Comparison of ENCODE assay signal across 9 mouse cellular contexts in the genomic region with DNA sequence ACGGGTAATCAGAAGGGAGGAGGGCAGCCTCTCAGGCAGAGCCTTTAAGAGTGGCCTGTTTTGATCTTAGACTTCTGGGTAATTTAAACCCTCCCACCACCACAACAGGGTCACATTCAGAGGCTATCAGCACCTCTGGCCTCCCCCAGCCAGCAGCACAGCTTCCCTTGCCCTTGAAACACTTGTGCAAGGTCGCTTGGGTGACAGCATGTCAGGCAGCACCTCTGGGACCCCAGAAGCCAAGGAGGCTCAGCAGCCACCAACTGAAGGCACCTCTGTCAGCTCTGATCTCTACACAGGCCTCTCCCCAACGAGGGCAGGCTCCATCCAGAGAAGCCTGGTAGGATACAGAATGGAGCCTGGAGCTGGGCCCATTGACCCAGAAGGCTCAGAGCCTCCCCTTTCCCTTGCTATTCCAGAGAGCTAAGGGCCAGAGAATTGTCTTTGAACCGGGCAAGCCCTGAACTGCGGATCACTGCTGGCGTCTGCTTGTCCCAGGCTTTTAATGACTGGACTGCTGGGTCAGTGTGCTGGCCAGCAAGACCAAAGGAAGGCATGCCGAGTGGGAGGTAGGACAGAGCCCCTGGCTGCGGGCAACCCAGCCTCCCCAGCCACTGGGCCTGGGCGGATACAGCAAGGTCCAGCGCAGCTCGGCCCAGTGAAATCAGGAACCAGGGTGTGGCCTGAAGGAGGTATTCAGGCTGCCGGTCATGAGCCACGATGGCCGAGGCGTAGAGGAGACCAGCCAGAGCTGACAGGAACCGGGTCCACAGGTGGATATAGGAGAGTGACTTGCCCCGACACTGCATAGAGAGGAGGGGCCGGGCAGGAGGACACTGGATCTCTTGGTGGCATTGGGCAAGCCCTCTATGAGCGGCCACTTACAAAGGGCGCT. TPM values are rescaled to one million over a fixed set of nuclear protein-coding genes. Genes with fewer than 3 reads are reported as not detected.
A peak's percentile ranks its signal among the peaks of the same experiment; 100 is the strongest.
DNase-seq lines count a peak whose midpoint lies in the region; ATAC-seq and TF ChIP-seq lines count a peak whose summit lies in the region.
"Had no signal": no experiment of that assay in that cellular context is flagged by ENCODE, and none has a peak within 500 bp of the region (broad histone marks: within the 10 kb centered on the region; RNA-seq: fewer than 3 reads in every experiment).

No protein-coding gene starts in this region.

- no peak for TF ChIP-seq CTCF in liver, postnatal 0 days (IDR thresholded peaks at IDR 0.05; ENCODE audit: low read depth)
- no peak for TF ChIP-seq CTCF in heart, postnatal 0 days (IDR thresholded peaks at IDR 0.05; ENCODE audit: low read depth)

- H3K4me1 ChIP-seq in heart, embryonic 11.5 days (ENCODE audit: control insufficient read depth, insufficient read depth, low read length) = peaks cover 17% of the 10 kb centered on the region
- peaks cover 3% of the 10 kb centered on the region for H3K4me1 ChIP-seq in liver, embryonic 16.5 days (ENCODE audit: control insufficient read depth, low read depth, low read length)
- H3K4me1 ChIP-seq in liver, postnatal 0 days (ENCODE audit: insufficient read depth) = no peaks in the 10 kb centered on the region
- peaks cover 7% of the 10 kb centered on the region for H3K4me1 ChIP-seq in heart, postnatal 0 days (ENCODE audit: control insufficient read depth, insufficient read depth)
- H3K4me1 ChIP-seq in neural tube, embryonic 15.5 days = 0 out of 2 replicates have a peak, but pooled peaks cover 3% of the 10 kb centered on the region

- peak; percentile 56 for ATAC-seq in heart, embryonic 11.5 days (replicated peaks; ENCODE audit: insufficient number of reproducible peaks, low FRiP score, low TSS enrichment)
- ATAC-seq in liver, embryonic 16.5 days (ENCODE audit: low read depth) = 0 out of 2 replicates have a peak, but pooled peaks have one; percentile 13
- no peak for ATAC-seq in liver, postnatal 0 days
- peak; percentile 73 for ATAC-seq in heart, postnatal 0 days (ENCODE audit: insufficient read depth, low read depth)
- ATAC-seq in neural tube, embryonic 15.5 days (ENCODE audit: low FRiP score) = no peak

- H3K36me3 ChIP-seq in heart, embryonic 11.5 days (ENCODE audit: control insufficient read depth, insufficient read depth, low read length) = peaks cover 4% of the 10 kb centered on the region; the same call in 1 of the 2 replicates
- no peaks in the 10 kb centered on the region for H3K36me3 ChIP-seq in liver, embryonic 16.5 days (ENCODE audit: control insufficient read depth, insufficient read depth)
- H3K36me3 ChIP-seq in liver, postnatal 0 days (replicated peaks; ENCODE audit: insufficient read depth, low read length) = no peaks in the 10 kb centered on the region
- peaks cover 15% of the 10 kb centered on the region; the same call in 1 of the 2 replicates for H3K36me3 ChIP-seq in heart, postnatal 0 days (replicated peaks; ENCODE audit: control insufficient read depth, insufficient read depth, low read length)
- H3K36me3 ChIP-seq in neural tube, embryonic 15.5 days = peaks cover 32% of the 10 kb centered on the region

- peak overlapping the region; percentile 95 for H3K27ac ChIP-seq in heart, embryonic 11.5 days (ENCODE audit: low read depth, low read length)
- no peak overlapping the region for H3K27ac ChIP-seq in liver, embryonic 16.5 days (ENCODE audit: low read length)
- no peak overlapping the region for H3K27ac ChIP-seq in liver, postnatal 0 days (ENCODE audit: low read depth)
- H3K27ac ChIP-seq in heart, postnatal 0 days (ENCODE audit: low read depth) = peak overlapping the region; percentile 86
- no peak overlapping the region for H3K27ac ChIP-seq in neural tube, embryonic 15.5 days (replicated peaks)

- H3K4me2 ChIP-seq in heart, embryonic 11.5 days = peak overlapping the region; percentile 53
- H3K4me2 ChIP-seq in liver, embryonic 16.5 days (ENCODE audit: low read depth, low read length) = no peak overlapping the region
- no peak overlapping the region for H3K4me2 ChIP-seq in liver, postnatal 0 days (ENCODE audit: low read depth, low read length)
- H3K4me2 ChIP-seq in heart, postnatal 0 days (ENCODE audit: low read depth, low read length) = peak overlapping the region; percentile 47
- H3K4me2 ChIP-seq in neural tube, embryonic 15.5 days = peak overlapping the region; percentile 15

- WGBS in heart, embryonic 11.5 days (ENCODE audit: insufficient replicate concordance) = 48% methylated on average over 20 of the region's 20 CpGs
- WGBS in liver, embryonic 16.5 days (ENCODE audit: insufficient replicate concordance) = 66% methylated on average over 20 of the region's 20 CpGs
- WGBS in liver, postnatal 0 days (ENCODE audit: insufficient replicate concordance) = 76% methylated on average over 20 of the region's 20 CpGs
- 45% methylated on average over 20 of the region's 20 CpGs for WGBS in heart, postnatal 0 days
- WGBS in neural tube, embryonic 15.5 days = 67% methylated on average over 20 of the region's 20 CpGs

- no peaks in the 10 kb centered on the region for H3K9me3 ChIP-seq in heart, embryonic 11.5 days (replicated peaks; ENCODE audit: control insufficient read depth, low read length)
- H3K9me3 ChIP-seq in liver, embryonic 16.5 days (replicated peaks; ENCODE audit: control insufficient read depth, low read length) = no peaks in the 10 kb centered on the region
- H3K9me3 ChIP-seq in liver, postnatal 0 days (ENCODE audit: low read length) = no peaks in the 10 kb centered on the region
- no peaks in the 10 kb centered on the region for H3K9me3 ChIP-seq in heart, postnatal 0 days (replicated peaks; ENCODE audit: control insufficient read depth, low read length)
- H3K9me3 ChIP-seq in neural tube, embryonic 15.5 days (replicated peaks) = no peaks in the 10 kb centered on the region

- peak overlapping the region; percentile 18 for H3K4me3 ChIP-seq in heart, embryonic 11.5 days (ENCODE audit: low read depth, low read length)
- H3K4me3 ChIP-seq in liver, embryonic 16.5 days (ENCODE audit: low read depth, low read length) = no peak overlapping the region
- no peak overlapping the region for H3K4me3 ChIP-seq in liver, postnatal 0 days (ENCODE audit: low read depth, low read length)
- peak overlapping the region; percentile 20 for H3K4me3 ChIP-seq in heart, postnatal 0 days (ENCODE audit: low read depth, low read length)
- H3K4me3 ChIP-seq in neural tube, embryonic 15.5 days (replicated peaks) = no peak overlapping the region

- H3K9ac ChIP-seq in heart, embryonic 11.5 days (ENCODE audit: low read depth, low read length) = peak overlapping the region; percentile 64
- H3K9ac ChIP-seq in liver, embryonic 16.5 days (ENCODE audit: low read depth, low read length) = no peak overlapping the region
- no peak overlapping the region for H3K9ac ChIP-seq in liver, postnatal 0 days (replicated peaks)
- H3K9ac ChIP-seq in heart, postnatal 0 days (replicated peaks; ENCODE audit: low read depth, low read length) = peak overlapping the region; percentile 31
- H3K9ac ChIP-seq in neural tube, embryonic 15.5 days (replicated peaks) = no peak overlapping the region

- no peak for TF ChIP-seq EP300 in liver, postnatal 0 days (IDR thresholded peaks at IDR 0.05; ENCODE audit: low read depth)
- TF ChIP-seq EP300 in heart, postnatal 0 days (IDR thresholded peaks at IDR 0.05; ENCODE audit: low read depth) = no peak

- H3K27me3 ChIP-seq in heart, embryonic 11.5 days (ENCODE audit: control insufficient read depth, insufficient read depth, low read length) = no peaks in the 10 kb centered on the region
- H3K27me3 ChIP-seq in liver, embryonic 16.5 days (ENCODE audit: control insufficient read depth, insufficient read depth, low read depth, low read length) = no peaks in the 10 kb centered on the region
- no peaks in the 10 kb centered on the region for H3K27me3 ChIP-seq in liver, postnatal 0 days (ENCODE audit: insufficient read depth, low read length)
- H3K27me3 ChIP-seq in heart, postnatal 0 days (ENCODE audit: control insufficient read depth, insufficient read depth, low read length) = no peaks in the 10 kb centered on the region
- H3K27me3 ChIP-seq in neural tube, embryonic 15.5 days (replicated peaks) = no peaks in the 10 kb centered on the region

- intact Hi-C loops in heart, postnatal 36 days (cut with DNase I) = no loop called here

- DNase-seq in heart, postnatal 36 days = no peak
- DNase-seq in liver, postnatal 0 days = no peak
- DNase-seq in heart, postnatal 0 days (ENCODE audit: low spot score) = no peak
- no peak for DNase-seq in embryo, embryonic 9.5 days (ENCODE audit: extremely low spot score)
- no peak for DNase-seq in gastrocnemius, adult 18-20 months (ENCODE audit: low spot score)
- DNase-seq: gastrocnemius, postnatal 25 days had no signal

RNA-seq across cellular contexts. Expression of a gene that starts 10.3 kb away (rescaled TPM):
- polyA plus RNA-seq in heart, embryonic 11.5 days (2014; fragmentation: Nextera tagmentation; extraction: Ambion mirVana) = 16.4 and 17.2 TPM in 2 replicates
- 1 to 10 TPM; 5.1 to 8.5 TPM for total RNA-seq in heart, postnatal 36 days (2021)
- polyA plus RNA-seq in liver, embryonic 16.5 days (2015; fragmentation: Nextera tagmentation; extraction: Ambion mirVana) = 0.68 and 0.71 TPM in 2 replicates
- polyA plus RNA-seq in liver, postnatal 0 days (2015; fragmentation: Nextera tagmentation; extraction: Ambion mirVana) = 0.73 and 0.89 TPM in 2 replicates
- total RNA-seq in heart, postnatal 0 days (2014; rRNA removed; ENCODE audit: low replicate concordance) = 31.1 and 33.5 TPM in 2 replicates
- 11.8 and 14.6 TPM in 2 replicates for polyA plus RNA-seq in heart, postnatal 0 days (2015; fragmentation: Nextera tagmentation; extraction: Ambion mirVana)
- polyA plus RNA-seq in neural tube, embryonic 15.5 days (2015; fragmentation: Nextera tagmentation; extraction: Ambion mirVana) = 57.5 and 64.7 TPM in 2 replicates
- total RNA-seq in gastrocnemius, adult 18-20 months (2021) = 1 to 10 TPM; 1.3 to 1.9 TPM

RNA-seq across cellular contexts. Expression of a gene that starts 47.0 kb away (rescaled TPM):
- polyA plus RNA-seq in heart, embryonic 11.5 days (2014; fragmentation: Nextera tagmentation; extraction: Ambion mirVana) = 47.8 and 51.3 TPM in 2 replicates
- 10 to 100 TPM; 19.6 to 20.4 TPM for total RNA-seq in heart, postnatal 36 days (2021)
- polyA plus RNA-seq in liver, embryonic 16.5 days (2015; fragmentation: Nextera tagmentation; extraction: Ambion mirVana) = 17.5 and 19.7 TPM in 2 replicates
- 25.4 and 25.6 TPM in 2 replicates for polyA plus RNA-seq in liver, postnatal 0 days (2015; fragmentation: Nextera tagmentation; extraction: Ambion mirVana)
- 11.6 and 15.8 TPM in 2 replicates for total RNA-seq in heart, postnatal 0 days (2014; rRNA removed; ENCODE audit: low replicate concordance)
- polyA plus RNA-seq in heart, postnatal 0 days (2015; fragmentation: Nextera tagmentation; extraction: Ambion mirVana) = 29.9 and 32.8 TPM in 2 replicates
- polyA plus RNA-seq in neural tube, embryonic 15.5 days (2015; fragmentation: Nextera tagmentation; extraction: Ambion mirVana) = 44.1 and 50.9 TPM in 2 replicates
- total RNA-seq in gastrocnemius, adult 18-20 months (2021) = 10 to 100 TPM; 18.6 to 18.9 TPM

RNA-seq across cellular contexts. Expression of a gene that starts 59.2 kb away (rescaled TPM):
- 5.7 and 6.6 TPM in 2 replicates for polyA plus RNA-seq in heart, embryonic 11.5 days (2014; fragmentation: Nextera tagmentation; extraction: Ambion mirVana)
- total RNA-seq in heart, postnatal 36 days (2021) = 10 to 100 TPM; 27.4 to 31.6 TPM
- polyA plus RNA-seq in liver, embryonic 16.5 days (2015; fragmentation: Nextera tagmentation; extraction: Ambion mirVana) = 6.0 and 7.1 TPM in 2 replicates
- 6.1 and 6.8 TPM in 2 replicates for polyA plus RNA-seq in liver, postnatal 0 days (2015; fragmentation: Nextera tagmentation; extraction: Ambion mirVana)
- total RNA-seq in heart, postnatal 0 days (2014; rRNA removed; ENCODE audit: low replicate concordance) = 40.6 and 46.0 TPM in 2 replicates
- polyA plus RNA-seq in heart, postnatal 0 days (2015; fragmentation: Nextera tagmentation; extraction: Ambion mirVana) = 16.2 and 17.1 TPM in 2 replicates
- 23.1 and 24.7 TPM in 2 replicates for polyA plus RNA-seq in neural tube, embryonic 15.5 days (2015; fragmentation: Nextera tagmentation; extraction: Ambion mirVana)
- 1 to 10 TPM; 4.3 to 6.6 TPM for total RNA-seq in gastrocnemius, adult 18-20 months (2021)

Comparison
In these comparisons a context has a peak if more than half of its experiments do, and no peak if none do; other contexts are left out.
1. ATAC-seq: peak in heart, embryonic 11.5 days (single experiment), liver, embryonic 16.5 days (single experiment) and heart, postnatal 0 days (single experiment); none in liver, postnatal 0 days (single experiment) and neural tube, embryonic 15.5 days (single experiment).
2. H3K27ac ChIP-seq: peak in heart, embryonic 11.5 days (single experiment) and heart, postnatal 0 days (single experiment); none in liver, embryonic 16.5 days (single experiment), liver, postnatal 0 days (single experiment) and neural tube, embryonic 15.5 days (single experiment).
3. H3K4me2 ChIP-seq: peak in heart, embryonic 11.5 days (single experiment), heart, postnatal 0 days (single experiment) and neural tube, embryonic 15.5 days (single experiment); none in liver, embryonic 16.5 days (single experiment) and liver, postnatal 0 days (single experiment).
4. H3K4me3 ChIP-seq: peak in heart, embryonic 11.5 days (single experiment) and heart, postnatal 0 days (single experiment); none in liver, embryonic 16.5 days (single experiment), liver, postnatal 0 days (single experiment) and neural tube, embryonic 15.5 days (single experiment).
5. H3K9ac ChIP-seq: peak in heart, embryonic 11.5 days (single experiment) and heart, postnatal 0 days (single experiment); none in liver, embryonic 16.5 days (single experiment), liver, postnatal 0 days (single experiment) and neural tube, embryonic 15.5 days (single experiment).